Mouse (Mus musculus) NIH3T3 (cell line): ENCODE measurements at regions not wholly inside any gene's neighbourhood (a gene's known extent, or its start where the extent isn't known, plus 50 kb on each side); places are given as distances from the start of the nearest gene placed in this dataset.

Source experiments
- DNase-seq: peaks from one replicate; pipeline ENCODE4 v3.0.0-alpha.2; 2012; ENCODE audit warnings: low read depth

GRCm38 (mm10) chr13:71247241-71247640, 405.6 kb upstream of the Adamts16 start:
- DNase-seq, result peak; percentile 73

- DNase-seq, result no peak
Measured at GRCm38 (mm10) chr13:71245326-71245725, 403.7 kb upstream of the Adamts16 start.

- DNase-seq, result no peak
Measured at GRCm38 (mm10) chr13:71239782-71240181, 398.2 kb upstream of the Adamts16 start.

GRCm38 (mm10) chr13:71235338-71235737, 393.7 kb upstream of the Adamts16 start:
- DNase-seq, result no peak

GRCm38 (mm10) chr13:71231182-71231581, 389.6 kb upstream of the Adamts16 start:
- DNase-seq, result no peak

- no peak for DNase-seq
Measured at GRCm38 (mm10) chr13:71214776-71215175, 373.2 kb upstream of the Adamts16 start.

GRCm38 (mm10) chr13:71211363-71211762, 369.8 kb upstream of the Adamts16 start:
- no peak for DNase-seq

GRCm38 (mm10) chr13:71210658-71211251, 369.1 kb upstream of the Adamts16 start:
- DNase-seq, result no peak

- no peak for DNase-seq
Measured at GRCm38 (mm10) chr13:71205708-71206107, 364.1 kb upstream of the Adamts16 start.

- DNase-seq, result peak; percentile 39
Measured at GRCm38 (mm10) chr13:71200656-71201055, 359.0 kb upstream of the Adamts16 start.

GRCm38 (mm10) chr13:71195675-71196074, 354.1 kb upstream of the Adamts16 start:
- no peak for DNase-seq

- no peak for DNase-seq
Measured at GRCm38 (mm10) chr13:71184500-71184899, 342.9 kb upstream of the Adamts16 start.

GRCm38 (mm10) chr13:71179083-71179482, 337.5 kb upstream of the Adamts16 start:
- DNase-seq, result no peak

GRCm38 (mm10) chr13:71174335-71174734, 332.7 kb upstream of the Adamts16 start:
- DNase-seq, result no peak

- no peak for DNase-seq
Measured at GRCm38 (mm10) chr13:71166226-71166625, 324.6 kb upstream of the Adamts16 start.

- no peak for DNase-seq
Measured at GRCm38 (mm10) chr13:71165096-71165920, 323.7 kb upstream of the Adamts16 start.

- no peak for DNase-seq
Measured at GRCm38 (mm10) chr13:71164012-71164411, 322.4 kb upstream of the Adamts16 start.

- DNase-seq, result no peak
Measured at GRCm38 (mm10) chr13:71162952-71163351, 321.3 kb upstream of the Adamts16 start.

- no peak for DNase-seq
Measured at GRCm38 (mm10) chr13:71158300-71158860, 316.8 kb upstream of the Adamts16 start.

- DNase-seq, result no peak
Measured at GRCm38 (mm10) chr13:71157656-71158299, 316.2 kb upstream of the Adamts16 start.

GRCm38 (mm10) chr13:71150092-71150491, 308.5 kb upstream of the Adamts16 start:
- DNase-seq, result peak; percentile 17

- DNase-seq, result no peak
Measured at GRCm38 (mm10) chr13:71149303-71149696, 307.7 kb upstream of the Adamts16 start.
